ENCODE assay signal across 7 mouse cellular contexts in genomic region chr5:110057637-110058408, GRCm38 (mm10). TPM values are rescaled to one million over a fixed set of nuclear protein-coding genes. Genes with fewer than 3 reads are reported as not detected.
DNase-seq lines count a peak whose midpoint lies in the region; ATAC-seq and TF ChIP-seq lines count a peak whose summit lies in the region.

No protein-coding gene starts in this region.

- H3K4me1 ChIP-seq in intestine, postnatal 0 days (replicated peaks; ENCODE audit: control insufficient read depth, insufficient read depth, low read length) = no peaks in the 10 kb centered on the region
- H3K4me1 ChIP-seq in midbrain, embryonic 12.5 days = no peaks in the 10 kb centered on the region
- no peaks in the 10 kb centered on the region for H3K4me1 ChIP-seq in small intestine, adult 2 months (ENCODE audit: control insufficient read depth, insufficient read depth, insufficient read length, low read length)

- no peak for TF ChIP-seq CTCF in intestine, postnatal 0 days (IDR thresholded peaks at IDR 0.05; ENCODE audit: low read depth)
- TF ChIP-seq CTCF in small intestine, adult 2 months (IDR thresholded peaks at IDR 0.05; ENCODE audit: extremely low read depth, insufficient read length, insufficient replicate concordance, low read depth, low read length) = no peak

- TF ChIP-seq POLR2A in small intestine, adult 2 months (IDR thresholded peaks at IDR 0.05; ENCODE audit: low read depth, low read length) = no peak

- peak overlapping the region; percentile 55 for H3K9ac ChIP-seq in intestine, postnatal 0 days (ENCODE audit: low read depth, low read length)
- peak overlapping the region; percentile 59 for H3K9ac ChIP-seq in midbrain, embryonic 12.5 days (replicated peaks)

- 0 out of 2 replicates have a peak, but pooled peaks cover 2% of the 10 kb centered on the region for H3K9me3 ChIP-seq in intestine, postnatal 0 days (ENCODE audit: control insufficient read depth)
- H3K9me3 ChIP-seq in midbrain, embryonic 12.5 days = peaks cover 11% of the 10 kb centered on the region

- peak overlapping the region; percentile 71 for H3K4me2 ChIP-seq in intestine, postnatal 0 days (replicated peaks; ENCODE audit: low read depth)
- H3K4me2 ChIP-seq in midbrain, embryonic 12.5 days (replicated peaks) = peak overlapping the region; percentile 53

- no peak overlapping the region for H3K27ac ChIP-seq in intestine, postnatal 0 days (ENCODE audit: low read depth, low read length)
- peak overlapping the region; percentile 46; the same call in 1 of the 2 replicates for H3K27ac ChIP-seq in midbrain, embryonic 12.5 days (replicated peaks)
- H3K27ac ChIP-seq in small intestine, adult 2 months (ENCODE audit: insufficient read depth, low read depth, low read length) = peak overlapping the region; percentile 42; the same call in 1 of the 2 replicates

- ATAC-seq in intestine, postnatal 0 days = peak; percentile 99
- peak; percentile 97 for ATAC-seq in midbrain, embryonic 12.5 days (ENCODE audit: low FRiP score, low read depth)

- intact Hi-C loops in left cerebral cortex, postnatal 4 days (cut with DNase I) = no loop called here

- WGBS in intestine, postnatal 0 days = 1% methylated on average over 19 of the region's 19 CpGs
- WGBS in midbrain, embryonic 12.5 days = 4% methylated on average over 19 of the region's 19 CpGs
- 1% methylated on average over 19 of the region's 19 CpGs for WGBS in small intestine, adult 2 months

- peak; percentile 84 for DNase-seq in adrenal gland, adult 8-10 months
- peak; percentile 81 for DNase-seq in embryo, embryonic 9.5 days (ENCODE audit: extremely low spot score)
- peak; percentile 72 for DNase-seq in gonadal fat pad, adult 2 months (ENCODE audit: low read depth)
- DNase-seq in left cerebral cortex, postnatal 4 days = peak; percentile 76

- H3K36me3 ChIP-seq in intestine, postnatal 0 days (ENCODE audit: control insufficient read depth, insufficient read depth) = no peaks in the 10 kb centered on the region
- H3K36me3 ChIP-seq in midbrain, embryonic 12.5 days = no peaks in the 10 kb centered on the region
- no peaks in the 10 kb centered on the region for H3K36me3 ChIP-seq in small intestine, adult 2 months (ENCODE audit: control insufficient read depth, insufficient read depth, low read length)

- no peaks in the 10 kb centered on the region for H3K27me3 ChIP-seq in intestine, postnatal 0 days (replicated peaks; ENCODE audit: control insufficient read depth, insufficient read depth, low read length)
- H3K27me3 ChIP-seq in midbrain, embryonic 12.5 days = no peaks in the 10 kb centered on the region
- no peaks in the 10 kb centered on the region for H3K27me3 ChIP-seq in small intestine, adult 2 months (ENCODE audit: control insufficient read depth, insufficient read depth, low read length)

- peak overlapping the region; percentile 60 for H3K4me3 ChIP-seq in intestine, postnatal 0 days (ENCODE audit: low read depth, low read length)
- peak overlapping the region; percentile 51 for H3K4me3 ChIP-seq in midbrain, embryonic 12.5 days
- peak overlapping the region; percentile 93 for H3K4me3 ChIP-seq in small intestine, adult 2 months (ENCODE audit: low read depth, low read length)

RNA-seq across cellular contexts. Expression of gene Gm17655, which starts 14.5 kb away (rescaled TPM):
- 10 to 100 TPM in 1 of 4 experiments, 1 to 10 TPM in 3; 6.7 to 19.1 (median 8.3) TPM for total RNA-seq in adrenal gland, adult 8-10 months (2022)
- polyA plus RNA-seq in gonadal fat pad, adult 2 months (2012; rRNA removed) = 0.15 TPM in 2 replicates
- 1.4 and 1.6 TPM in 2 replicates for polyA plus RNA-seq in intestine, postnatal 0 days (2015; fragmentation: Nextera tagmentation; extraction: Ambion mirVana)
- total RNA-seq in left cerebral cortex, postnatal 4 days (2021) = 1 to 10 TPM; 7.0 to 9.2 TPM
- 5.2 and 8.9 TPM in 2 replicates for polyA plus RNA-seq in midbrain, embryonic 12.5 days (2016; fragmentation: Nextera tagmentation; extraction: Ambion mirVana)
- polyA plus RNA-seq in small intestine, adult 2 months (2012; rRNA removed) = not detected in 2 replicates

RNA-seq across cellular contexts. Expression of gene Gm35315, which starts 36.4 kb away (rescaled TPM):
- 1 to 10 TPM in 2 of 4 experiments, under 1 TPM in 2; 0.52 to 2.7 (median 1.6) TPM for total RNA-seq in adrenal gland, adult 8-10 months (2022)
- polyA plus RNA-seq in gonadal fat pad, adult 2 months (2012; rRNA removed) = 0.08 and 0.18 TPM in 2 replicates
- 0.25 and 0.52 TPM in 2 replicates for polyA plus RNA-seq in intestine, postnatal 0 days (2015; fragmentation: Nextera tagmentation; extraction: Ambion mirVana)
- under 1 TPM; 0.54 to 0.98 TPM for total RNA-seq in left cerebral cortex, postnatal 4 days (2021)
- 1.4 TPM in 2 replicates for polyA plus RNA-seq in midbrain, embryonic 12.5 days (2016; fragmentation: Nextera tagmentation; extraction: Ambion mirVana)
- 0.05 TPM in 1 of 2 replicates, not detected in the other for polyA plus RNA-seq in small intestine, adult 2 months (2012; rRNA removed)

RNA-seq across cellular contexts. Expression of gene Plcxd1, which starts 41.9 kb away (rescaled TPM):
- under 1 TPM in 3 of 4 experiments, not detected in 1; 0.10 to 0.83 (median 0.22) TPM for total RNA-seq in adrenal gland, adult 8-10 months (2022)
- 5.1 and 5.5 TPM in 2 replicates for polyA plus RNA-seq in gonadal fat pad, adult 2 months (2012; rRNA removed)
- polyA plus RNA-seq in intestine, postnatal 0 days (2015; fragmentation: Nextera tagmentation; extraction: Ambion mirVana) = 0.63 and 0.78 TPM in 2 replicates
- 1 to 10 TPM; 2.6 to 3.6 TPM for total RNA-seq in left cerebral cortex, postnatal 4 days (2021)
- polyA plus RNA-seq in midbrain, embryonic 12.5 days (2016; fragmentation: Nextera tagmentation; extraction: Ambion mirVana) = 1.1 and 1.3 TPM in 2 replicates
- polyA plus RNA-seq in small intestine, adult 2 months (2012; rRNA removed) = 0.28 and 0.86 TPM in 2 replicates

RNA-seq across cellular contexts. Expression of gene Gtpbp6, which starts 50.2 kb away (rescaled TPM):
- 10 to 100 TPM; 58.4 to 73.9 (median 65.9) TPM for total RNA-seq in adrenal gland, adult 8-10 months (2022)
- polyA plus RNA-seq in gonadal fat pad, adult 2 months (2012; rRNA removed) = 65.3 and 74.9 TPM in 2 replicates
- 14.9 and 15.2 TPM in 2 replicates for polyA plus RNA-seq in intestine, postnatal 0 days (2015; fragmentation: Nextera tagmentation; extraction: Ambion mirVana)
- total RNA-seq in left cerebral cortex, postnatal 4 days (2021) = 10 to 100 TPM; 92.2 to 94.7 TPM
- polyA plus RNA-seq in midbrain, embryonic 12.5 days (2016; fragmentation: Nextera tagmentation; extraction: Ambion mirVana) = 39.3 and 43.8 TPM in 2 replicates
- 53.2 and 101 TPM in 2 replicates for polyA plus RNA-seq in small intestine, adult 2 months (2012; rRNA removed)

RNA-seq across cellular contexts. Expression of gene Zfp605, which starts 52.1 kb away (rescaled TPM):
- 1 to 10 TPM; 5.7 to 9.0 (median 7.7) TPM for total RNA-seq in adrenal gland, adult 8-10 months (2022)
- polyA plus RNA-seq in gonadal fat pad, adult 2 months (2012; rRNA removed) = 1.9 and 2.1 TPM in 2 replicates
- 2.0 TPM in 2 replicates for polyA plus RNA-seq in intestine, postnatal 0 days (2015; fragmentation: Nextera tagmentation; extraction: Ambion mirVana)
- 10 to 100 TPM; 20.5 to 21.7 TPM for total RNA-seq in left cerebral cortex, postnatal 4 days (2021)
- 10.9 and 12.0 TPM in 2 replicates for polyA plus RNA-seq in midbrain, embryonic 12.5 days (2016; fragmentation: Nextera tagmentation; extraction: Ambion mirVana)
- polyA plus RNA-seq in small intestine, adult 2 months (2012; rRNA removed) = 0.04 and 0.10 TPM in 2 replicates
